Mouse (Mus musculus): ENCODE results near the gene Islr2.

Islr2 gene

DNA sequence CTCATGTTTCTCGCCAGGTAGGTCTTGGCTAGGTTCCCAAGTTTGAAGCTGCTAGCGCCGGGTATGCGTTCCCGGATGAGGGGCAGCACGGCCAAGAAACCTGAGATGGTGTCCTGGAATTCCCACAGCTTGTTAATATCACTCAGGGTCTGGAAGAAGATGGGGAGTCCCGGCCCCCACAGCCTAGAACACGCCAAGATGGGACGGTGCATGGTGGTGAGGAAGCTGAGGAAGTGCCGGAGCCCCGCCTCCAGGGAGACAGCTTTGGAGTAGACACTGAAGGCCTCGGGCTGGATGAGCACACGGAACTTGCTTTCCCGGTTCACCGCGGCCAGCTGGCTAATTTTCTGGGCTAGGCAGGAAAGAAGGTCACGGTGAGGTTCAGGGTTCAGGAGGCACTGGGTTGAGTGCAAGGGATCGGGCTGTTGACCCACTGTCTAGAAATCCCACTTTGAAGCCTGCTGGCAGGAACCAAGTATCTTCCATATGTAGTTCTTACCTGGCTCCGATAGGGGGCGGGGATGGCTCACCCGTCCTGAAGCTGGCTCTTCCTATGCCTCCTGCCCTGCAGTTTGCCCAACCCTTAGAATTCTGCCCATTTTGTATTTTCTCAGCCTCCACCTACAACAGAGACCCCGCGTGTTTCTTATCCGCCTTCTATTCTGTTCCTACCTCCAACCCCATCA, 16.2 kb upstream of the Islr2 start:
- DNase-seq (ENCODE audit: low spot score): no peak

DNA sequence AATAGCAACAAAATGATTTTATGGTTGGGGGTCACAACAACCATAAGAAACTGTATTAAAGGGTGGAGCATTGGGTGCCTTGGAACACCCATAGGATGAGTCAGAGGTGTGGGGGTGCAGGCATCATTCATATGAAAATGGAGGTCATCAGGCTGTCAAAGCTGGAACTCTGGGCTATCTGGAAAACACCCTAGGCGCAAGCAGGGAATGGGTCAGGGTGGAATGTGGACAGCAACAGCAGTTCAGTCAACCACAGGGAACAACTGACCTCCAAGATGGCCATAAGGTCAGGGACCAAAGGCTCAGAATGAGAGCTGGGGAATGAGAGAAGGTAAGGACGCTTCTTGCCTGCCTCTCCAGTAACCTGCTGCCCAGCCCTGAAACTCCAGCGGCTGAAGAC, 14.4 kb upstream of the Islr2 start:
- no peak for DNase-seq (ENCODE audit: low spot score)

DNA sequence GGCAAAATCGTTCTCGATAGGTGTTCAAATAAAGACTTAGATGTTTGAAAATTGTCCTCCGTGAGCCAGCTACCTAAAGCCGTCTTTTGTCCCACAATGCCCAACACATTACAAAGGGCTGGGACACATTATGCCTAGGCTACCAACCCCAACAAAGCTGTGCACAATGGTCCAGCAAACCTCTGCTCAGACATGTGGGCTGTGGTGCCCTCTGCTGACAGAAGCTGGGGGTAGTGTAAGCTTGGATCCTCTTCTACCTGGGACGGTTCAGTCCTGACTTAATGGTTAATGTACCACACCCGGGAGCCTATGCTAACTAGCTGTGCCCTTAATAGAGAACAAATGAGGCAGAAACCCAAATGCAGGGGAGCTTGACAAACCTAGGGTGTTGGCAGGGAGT, 12.3 kb upstream of the Islr2 start:
- DNase-seq (ENCODE audit: low spot score): no peak

DNA sequence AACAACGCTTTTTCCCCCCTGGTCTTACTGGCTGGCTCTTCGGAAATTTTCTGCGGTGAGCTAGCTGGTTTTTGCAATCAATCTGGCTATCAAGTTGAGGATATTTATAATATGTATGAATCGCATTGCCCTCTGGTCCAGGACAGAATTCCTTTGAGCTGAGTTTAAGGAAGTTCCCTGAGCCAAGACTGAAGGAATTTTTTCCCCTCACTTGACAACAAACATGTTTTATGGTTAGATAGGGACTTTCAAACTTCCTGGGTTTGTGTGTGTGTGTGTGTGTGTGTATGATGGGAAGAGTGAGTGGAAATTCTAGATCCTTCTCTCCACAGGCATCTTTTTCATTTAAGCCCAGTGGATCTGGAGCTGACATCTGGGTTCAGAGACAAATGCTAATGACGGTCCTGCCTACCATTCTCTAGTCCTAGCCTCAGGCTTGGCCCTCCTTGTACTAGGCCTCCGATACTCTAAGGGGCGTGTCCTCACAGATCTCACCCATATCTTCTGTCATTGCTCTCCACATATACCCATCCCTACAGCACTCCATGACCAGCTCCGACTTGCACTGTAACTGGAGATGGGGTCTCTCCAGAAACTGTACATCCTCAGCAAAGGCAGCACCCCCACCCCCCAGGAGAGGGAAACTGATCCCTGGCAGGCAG, 10.5 kb upstream of the Islr2 start:
- peak; percentile 58 for DNase-seq (ENCODE audit: low spot score)

DNA sequence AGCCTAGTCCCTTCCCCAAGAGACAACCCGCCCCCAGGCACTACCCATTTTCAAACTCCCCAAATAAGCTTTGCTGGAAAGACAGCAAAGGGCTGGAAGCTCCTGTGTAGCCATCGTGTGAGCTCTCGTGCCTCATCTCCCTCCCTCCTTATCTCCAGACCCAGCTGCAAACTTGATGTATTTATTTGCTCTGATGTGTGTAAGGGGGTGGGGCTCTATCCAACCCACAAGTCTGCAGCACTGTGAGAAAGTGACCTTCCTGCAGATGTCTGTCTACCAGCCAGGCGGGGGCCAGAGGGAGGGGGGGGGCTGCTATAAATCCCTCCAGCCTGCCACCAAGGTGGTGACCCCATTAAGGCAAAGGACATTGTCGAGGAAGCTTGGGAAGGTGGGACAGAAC, 9.7 kb upstream of the Islr2 start:
- peak; percentile 85 for DNase-seq (ENCODE audit: low spot score)

DNA sequence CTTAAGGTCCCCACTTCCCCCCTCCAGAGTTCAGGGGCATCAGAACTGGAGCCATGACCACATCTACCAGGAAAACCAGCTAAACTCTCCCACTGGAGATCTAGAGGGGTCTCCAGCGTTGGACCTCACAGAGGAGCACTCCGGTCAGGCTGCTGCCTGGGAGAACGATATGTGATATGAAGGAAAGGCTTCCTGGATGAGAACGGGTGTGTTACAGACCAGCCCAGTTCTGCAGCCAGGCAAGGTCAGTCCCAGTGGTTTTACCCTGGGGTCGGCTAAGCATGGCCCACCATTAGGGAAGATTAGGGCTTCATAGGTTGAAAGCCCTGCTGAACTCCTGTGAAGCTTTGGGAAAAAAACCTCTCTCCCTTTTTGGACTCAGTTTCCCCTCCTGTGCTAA, 9.3 kb upstream of the Islr2 start:
- DNase-seq (ENCODE audit: low spot score): no peak

DNA sequence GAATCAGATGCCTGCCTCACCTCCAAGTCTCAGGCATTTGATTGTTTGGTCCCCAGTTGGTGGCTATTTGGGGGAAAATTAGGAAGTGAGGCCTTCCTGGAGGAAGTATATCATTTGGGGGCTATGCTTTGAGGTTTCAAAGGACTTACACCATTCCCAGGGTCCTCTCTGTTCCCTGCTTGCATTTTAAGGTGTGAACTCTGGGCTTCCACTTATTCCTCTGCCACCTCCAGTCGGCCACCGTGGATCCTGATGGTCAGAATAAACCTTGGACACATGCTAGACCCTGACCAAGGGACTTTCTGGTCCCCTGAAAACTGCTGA, 6.1 kb upstream of the Islr2 start:
- DNase-seq (ENCODE audit: low spot score): no peak

DNA sequence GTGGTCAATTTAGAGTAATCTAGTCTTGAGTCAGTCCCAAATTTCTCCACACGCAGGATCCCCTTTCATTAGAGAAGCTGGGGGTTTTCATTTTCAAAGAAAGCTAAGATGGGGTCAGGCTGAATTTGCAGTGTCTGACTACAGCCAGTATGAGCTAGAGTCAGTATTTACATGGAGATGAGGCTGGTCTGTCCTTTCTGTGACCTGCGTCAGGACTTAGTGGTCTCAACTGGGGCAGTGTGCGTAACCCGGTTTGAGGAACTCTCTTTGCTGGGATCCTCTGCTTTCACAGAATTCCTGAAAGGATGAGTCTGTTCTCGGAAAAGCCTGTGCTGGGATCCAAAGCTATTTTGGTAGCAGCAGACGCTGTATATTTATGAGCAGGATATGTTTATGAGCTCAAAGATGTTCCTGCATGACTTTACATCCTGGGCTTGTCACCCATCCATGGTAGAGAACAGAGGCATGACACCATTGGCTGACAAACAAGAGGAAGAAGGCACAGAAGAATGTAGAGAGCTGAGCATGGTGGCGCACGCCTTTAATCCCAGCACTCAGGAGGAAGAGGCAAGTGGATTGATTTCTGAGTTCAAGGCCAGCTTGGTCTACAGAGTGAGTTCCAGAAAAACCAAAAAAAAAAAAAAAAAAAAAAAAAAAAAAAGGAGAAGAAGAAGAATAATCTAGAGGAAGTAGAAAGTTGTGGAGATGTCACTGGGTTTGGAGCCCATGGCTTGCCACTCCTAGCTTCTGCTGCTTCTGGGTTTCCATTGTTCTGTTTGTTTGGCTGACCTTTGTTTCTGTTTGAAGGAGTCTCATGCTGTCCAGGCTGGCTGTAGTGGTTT, 5.6 kb upstream of the Islr2 start:
- DNase-seq (ENCODE audit: low spot score): no peak

DNA sequence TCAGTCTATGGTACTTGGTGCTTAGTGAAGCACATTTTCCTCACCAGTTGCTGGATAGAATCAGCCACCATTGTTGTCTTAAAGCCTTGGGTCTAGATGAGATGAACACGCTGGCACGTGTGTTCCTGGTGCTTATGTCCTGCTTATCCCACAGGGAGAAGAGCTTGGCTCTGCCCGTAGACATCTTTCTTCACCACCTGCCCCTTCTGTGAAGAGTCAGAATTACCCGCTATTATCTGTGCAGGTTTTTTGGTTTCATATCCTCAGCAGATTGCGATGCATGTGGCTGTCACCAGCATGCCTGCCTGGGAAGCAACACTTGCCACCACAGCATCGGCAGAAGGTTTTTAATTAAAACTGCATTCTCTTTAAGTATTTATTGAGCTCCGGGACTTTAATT, 1.9 kb upstream of the Islr2 start:
- no peak for DNase-seq (ENCODE audit: low spot score)

DNA sequence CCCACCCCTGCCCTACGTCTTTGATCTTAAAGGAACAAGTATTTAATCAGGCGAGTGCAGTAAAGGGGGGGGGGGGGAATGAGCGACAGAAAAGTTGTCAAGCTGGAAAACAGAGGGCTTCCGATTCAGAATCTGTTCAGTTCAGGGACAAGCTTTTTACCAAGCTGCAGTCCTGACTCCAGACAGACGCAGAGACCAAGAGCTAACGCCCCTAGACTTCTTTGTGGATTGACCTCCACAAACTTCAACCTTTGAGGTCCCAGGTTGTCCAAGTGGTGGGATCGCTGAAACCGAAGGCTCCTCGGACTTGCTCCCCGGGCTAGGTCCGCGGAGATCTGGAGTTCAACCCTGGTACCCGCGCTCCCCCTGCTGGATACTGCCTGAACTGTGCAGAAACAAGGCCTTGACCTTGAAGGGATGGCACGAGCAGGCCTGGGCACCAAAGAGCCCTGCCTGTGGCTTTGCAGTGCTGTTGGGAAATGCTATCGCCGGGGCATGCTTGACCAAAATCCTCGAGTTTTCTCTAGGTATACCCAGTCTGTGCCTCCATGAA, 405 bp upstream of the Islr2 start:
- DNase-seq (ENCODE audit: low spot score): peak; percentile 74

DNA sequence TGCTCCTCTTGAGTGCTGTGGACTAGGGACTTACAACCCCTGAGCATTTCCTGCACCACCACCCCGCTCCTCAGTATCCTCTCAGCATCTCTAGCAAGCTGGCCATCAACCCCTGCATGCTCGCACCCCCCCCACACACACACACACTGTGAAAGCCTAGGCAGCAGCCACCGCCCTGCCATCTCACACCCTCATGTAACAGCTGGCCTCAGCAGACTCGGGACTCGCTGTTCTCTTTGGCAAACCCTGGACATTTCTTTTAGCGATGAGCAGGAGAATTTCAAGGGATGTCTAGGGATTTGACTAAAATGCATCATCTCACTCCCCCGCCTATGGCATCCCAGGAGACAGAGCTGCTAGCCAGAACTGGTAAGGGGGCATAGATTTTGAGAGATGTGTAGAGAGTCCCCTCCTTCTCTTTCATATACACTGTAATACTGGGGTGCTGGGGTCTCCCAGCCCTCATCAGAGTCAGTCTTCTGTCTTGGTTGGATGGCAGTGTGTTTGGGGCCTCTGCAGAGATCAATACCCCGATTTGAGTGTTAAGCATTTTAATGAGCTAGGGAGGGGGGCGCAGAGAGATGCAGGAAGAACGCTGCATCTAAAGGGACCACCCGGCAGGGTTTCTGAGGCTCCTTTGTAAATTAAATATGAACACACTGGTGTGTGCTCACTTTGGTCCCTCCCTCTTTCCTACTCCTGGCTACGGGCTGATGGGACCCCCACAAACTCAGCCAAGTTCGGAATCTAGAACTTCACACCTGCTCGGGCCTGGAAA, 1.3 kb downstream of the Islr2 start:
- DNase-seq (ENCODE audit: low spot score): no peak

DNA sequence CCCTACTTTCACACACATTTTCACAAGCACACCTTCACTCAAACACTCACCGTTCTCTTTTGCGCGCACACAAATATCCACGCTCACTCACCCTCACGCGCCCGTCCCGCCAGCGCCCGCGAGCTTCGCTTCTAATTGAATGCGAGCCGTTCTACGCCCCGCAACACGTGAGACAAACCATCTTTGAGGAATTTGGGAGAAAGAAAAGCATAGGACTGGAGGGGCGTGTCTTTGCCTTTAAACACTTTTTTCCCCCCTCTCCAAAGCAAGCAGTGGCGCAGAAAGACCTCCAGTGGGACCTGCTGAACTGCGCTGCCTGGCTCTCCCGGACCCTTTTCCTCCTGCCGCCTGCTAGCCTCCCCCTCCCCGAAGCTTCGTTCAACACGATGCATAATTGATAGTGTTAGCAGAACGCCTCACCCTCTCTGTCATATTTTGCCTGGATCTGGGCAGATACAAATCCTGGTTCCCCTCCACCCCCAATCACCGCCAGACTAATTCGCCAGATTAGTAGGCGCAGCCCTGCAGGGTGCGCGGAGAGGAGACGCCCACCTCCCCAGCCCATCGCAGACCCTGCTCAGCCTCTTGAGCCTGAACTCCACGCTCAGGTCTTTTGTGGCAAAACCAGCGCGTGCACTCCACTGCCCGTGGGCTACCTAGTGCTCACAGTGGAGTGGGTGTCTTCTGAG, 2.1 kb downstream of the Islr2 start:
- DNase-seq (ENCODE audit: low spot score): no peak

DNA sequence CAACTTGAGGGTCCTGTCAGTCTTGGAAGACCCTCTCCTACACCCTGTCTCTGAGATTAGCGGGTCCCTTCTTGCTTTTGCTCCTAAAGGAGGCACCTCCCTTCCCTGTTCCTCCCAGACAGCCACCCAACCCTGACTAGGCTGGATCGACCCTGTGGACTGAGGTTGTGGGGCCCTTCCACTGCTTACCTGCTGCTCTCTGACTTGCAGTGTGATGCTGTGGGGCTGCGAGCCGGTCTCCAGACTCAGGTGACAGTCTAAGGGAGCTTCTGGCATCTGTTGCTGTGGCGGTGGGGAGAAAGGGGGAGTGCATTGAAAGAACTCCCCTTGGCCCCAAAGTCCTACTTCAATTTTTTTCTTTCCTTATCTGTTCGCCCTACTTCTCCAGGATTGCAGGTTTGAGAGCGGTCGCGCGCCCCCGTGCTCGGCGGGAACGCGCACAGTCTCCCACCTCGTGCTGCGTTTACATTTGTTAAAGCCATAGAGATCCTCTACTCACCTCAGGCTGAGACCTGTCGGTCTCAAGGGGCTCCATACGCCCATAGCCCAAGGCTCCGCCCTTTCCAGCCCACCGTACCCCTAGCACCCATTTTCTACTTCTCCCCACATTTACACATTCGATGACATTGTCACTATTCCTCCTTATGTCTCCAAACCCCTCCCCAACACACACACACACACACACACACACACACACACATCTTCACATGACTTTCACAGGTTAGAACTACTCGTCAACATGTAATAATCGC, 2.9 kb downstream of the Islr2 start:
- no peak for DNase-seq (ENCODE audit: low spot score)

DNA sequence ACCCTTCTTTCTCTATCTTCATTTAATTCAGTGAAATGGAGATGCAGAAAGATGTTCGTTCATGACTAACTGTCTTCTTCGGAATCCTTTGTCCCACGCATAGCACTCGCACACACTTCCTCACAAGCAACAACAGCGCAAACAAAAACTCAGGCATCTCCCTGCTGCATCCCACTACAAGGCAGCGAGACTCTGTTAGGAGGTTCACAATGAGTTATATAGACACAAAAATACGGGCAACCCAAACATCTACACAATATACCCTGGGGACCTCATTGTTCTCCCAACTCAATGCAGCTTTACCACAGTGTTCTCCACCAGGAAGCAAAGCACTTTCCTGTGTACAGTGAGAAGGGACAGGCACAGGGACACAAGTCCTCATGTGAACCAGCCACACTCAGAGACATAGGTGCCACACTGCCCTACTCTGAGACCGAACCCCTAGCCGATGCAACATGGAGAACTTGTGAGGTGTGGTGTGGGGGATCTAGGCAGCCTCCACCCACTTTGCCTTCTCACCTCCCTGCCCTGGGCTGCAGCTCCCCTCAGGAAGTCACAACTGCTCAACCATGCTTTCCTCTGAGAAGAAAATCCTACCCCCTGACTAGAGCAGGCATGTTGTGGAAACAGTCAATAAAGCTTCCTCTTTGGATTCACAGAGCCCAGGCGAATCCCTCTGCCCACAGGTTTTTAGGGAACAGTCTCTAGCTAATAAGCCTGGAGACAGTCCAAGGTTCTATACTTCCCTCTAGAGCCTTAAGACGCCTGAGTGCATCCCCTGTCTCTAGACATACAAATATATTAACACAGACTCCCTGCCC, 3.6 kb downstream of the Islr2 start:
- DNase-seq (ENCODE audit: low spot score): no peak

DNA sequence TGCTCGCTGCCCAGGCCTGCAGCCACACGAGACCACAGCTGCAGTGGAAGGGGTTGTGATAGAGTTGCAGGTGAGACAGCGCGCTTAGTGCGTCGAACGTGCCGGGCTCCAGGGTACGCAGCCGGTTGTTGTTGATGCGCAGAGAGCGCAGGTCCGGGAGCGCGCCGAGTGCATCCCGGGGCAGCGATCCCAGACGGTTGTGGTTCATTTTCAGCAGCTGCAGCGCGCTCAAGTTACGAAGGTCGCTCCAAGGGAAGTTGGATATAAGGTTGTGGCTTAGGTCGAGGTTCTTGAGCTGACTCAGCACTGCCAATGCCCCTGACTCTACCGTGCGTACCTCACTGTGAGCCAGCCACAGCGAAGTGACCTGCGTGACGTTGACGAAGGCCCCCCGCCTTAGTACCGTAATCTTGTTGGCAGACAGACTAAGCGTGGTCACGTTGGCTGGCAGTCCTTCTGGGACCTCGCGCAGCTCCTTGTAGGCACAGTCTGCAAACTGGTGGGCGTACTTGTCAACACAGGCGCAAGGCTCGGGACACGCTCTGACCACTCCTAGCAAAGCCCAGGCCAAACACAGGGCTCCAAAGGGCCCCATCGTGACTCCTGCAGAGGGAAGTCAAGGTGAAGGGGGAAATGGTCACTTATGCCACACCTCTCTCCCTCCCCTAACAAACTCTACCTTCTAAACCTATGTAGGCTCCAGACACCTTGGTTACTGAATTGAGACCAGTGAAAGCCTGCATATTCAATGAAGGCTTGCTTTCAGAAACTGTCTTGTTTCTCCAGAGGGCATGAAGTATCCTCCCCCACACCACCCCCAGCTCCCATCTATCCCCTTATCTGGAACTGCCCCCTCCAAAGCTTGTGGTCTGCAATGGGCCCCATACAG, 4.5 kb downstream of the Islr2 start:
- no peak for DNase-seq (ENCODE audit: low spot score)

DNA sequence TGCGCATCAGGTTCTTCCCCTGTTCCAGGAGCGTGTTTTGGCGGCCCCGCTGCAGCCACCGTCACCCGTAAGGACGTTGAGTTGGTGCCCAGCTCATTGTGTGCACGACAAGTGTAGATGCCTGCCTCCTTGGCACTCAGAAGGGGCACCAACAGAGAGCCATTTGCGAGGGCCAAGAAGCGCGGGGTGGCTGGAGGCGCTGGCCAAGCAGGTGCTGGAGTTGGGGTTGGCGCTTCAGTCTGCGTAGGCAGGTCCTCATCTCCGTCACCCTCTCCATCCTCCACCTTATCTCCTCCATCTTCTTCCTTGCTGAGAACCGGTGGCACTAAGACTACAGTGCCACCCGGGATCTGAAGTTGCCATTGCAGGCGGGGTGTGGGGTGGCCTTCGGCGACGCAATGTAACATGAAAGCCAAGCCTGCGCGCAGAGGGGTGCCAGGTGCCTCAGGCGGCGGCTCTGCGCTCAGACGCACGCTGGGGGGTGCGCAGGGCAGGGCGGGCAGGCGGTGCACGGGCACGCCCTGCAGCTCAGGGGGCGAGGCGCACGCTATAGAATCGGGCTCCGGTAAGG, 5.2 kb downstream of the Islr2 start:
- no peak for DNase-seq (ENCODE audit: low spot score)

DNA sequence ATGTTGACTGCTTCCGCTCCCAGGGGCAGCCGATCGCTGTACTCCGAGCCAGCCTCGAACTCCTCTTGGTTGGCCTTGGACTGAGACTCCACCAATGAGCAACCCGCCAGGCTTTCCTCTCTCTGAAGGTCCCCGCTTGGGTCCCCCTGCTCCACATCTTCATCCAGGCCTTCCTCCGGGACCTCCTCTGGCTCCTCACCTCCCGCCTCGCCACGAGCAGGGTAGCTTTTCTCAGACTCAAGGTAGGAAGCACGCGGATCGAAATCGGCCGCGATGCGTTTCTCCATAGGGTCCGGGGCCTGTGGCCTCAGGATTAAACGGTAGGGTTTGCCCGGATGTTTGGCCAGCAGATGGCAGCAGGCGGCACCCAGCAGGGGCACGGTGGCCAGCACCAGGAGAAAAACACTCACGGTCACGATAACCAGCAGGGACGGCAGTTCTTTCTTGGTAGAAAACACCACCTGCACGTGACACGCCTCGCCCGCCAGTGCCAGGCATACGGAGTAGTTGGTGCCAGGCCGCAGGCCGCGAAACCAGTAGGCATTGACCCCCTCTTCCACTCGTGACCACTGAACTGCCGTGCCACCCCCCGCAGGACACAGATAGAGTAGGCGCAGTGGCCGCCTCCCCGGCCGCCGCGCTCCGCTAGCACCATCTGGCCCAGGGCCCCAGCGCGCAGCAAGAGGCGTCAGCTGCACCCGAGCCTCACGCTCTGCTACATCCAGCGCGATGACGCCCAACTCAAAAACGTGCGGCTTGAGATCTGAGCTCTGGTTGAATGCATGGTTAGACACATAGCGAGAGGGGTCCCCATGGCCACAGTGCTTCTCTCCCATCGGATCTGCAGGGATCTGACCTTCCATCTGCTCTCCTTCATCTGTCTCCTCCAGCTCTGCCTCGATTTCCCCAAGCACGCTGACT, 6.1 kb downstream of the Islr2 start:
- no peak for DNase-seq (ENCODE audit: low spot score)

Measured in c-Kit-positive CD71-positive TER-119-positive erythroid progenitor cells, embryonic 14.5 days (primary cell).